12 mouse cellular contexts compared by ENCODE assay signal in genomic region chr2:152359616-152360015, GRCm38 (mm10). TPM values are rescaled to one million over a fixed set of nuclear protein-coding genes. Genes with fewer than 3 reads are reported as not detected.
DNase-seq lines count a peak whose midpoint lies in the region; ATAC-seq and TF ChIP-seq lines count a peak whose summit lies in the region.
"Had no signal": no experiment of that assay in that cellular context is flagged by ENCODE, and none has a peak within 500 bp of the region (broad histone marks: within the 10 kb centered on the region; RNA-seq: fewer than 3 reads in every experiment).

No protein-coding gene starts in this region.

- peak; percentile 91 for ATAC-seq in intestine, embryonic 16.5 days
- no peak for ATAC-seq in monocyte, adult 5-6 weeks (replicated peaks; ENCODE audit: insufficient number of reproducible peaks, low FRiP score, low TSS enrichment, poor library complexity, severe bottlenecking)

- intact Hi-C loops in heart, adult 2 months (cut with DNase I), result loop anchor here (1.0 to 5.0 kb wide), 2 partner anchors 15 to 67 kb away; partner anchors contain the start of genes Tbc1d20 and Trib3
- intact Hi-C loops in left cerebral cortex, postnatal 10 days (cut with DNase I), result loop anchor here (10.0 kb wide), 1 partner anchor 265 kb away; no protein-coding TSS in a partner anchor

- no peak for TF ChIP-seq POLR2A in heart, adult 2 months (IDR thresholded peaks at IDR 0.05; ENCODE audit: insufficient read depth, low read depth, low read length)

- WGBS in heart, adult 2 months, result 46% methylated on average over 5 of the region's 5 CpGs
- WGBS in intestine, embryonic 16.5 days, result 46% methylated on average over 5 of the region's 5 CpGs

- peak overlapping the region; percentile 65 for H3K27ac ChIP-seq in heart, adult 2 months
- H3K27ac ChIP-seq in intestine, embryonic 16.5 days (ENCODE audit: low read length), result peak overlapping the region; percentile 67

- TF ChIP-seq CTCF in heart, adult 2 months (IDR thresholded peaks at IDR 0.05), result no peak

- H3K4me3 ChIP-seq in heart, adult 2 months, result no peak overlapping the region
- H3K4me3 ChIP-seq in intestine, embryonic 16.5 days (ENCODE audit: low read length), result no peak overlapping the region
- H3K4me3 ChIP-seq: megakaryocyte, embryonic 14.5 days had no signal

- TF ChIP-seq EP300 in heart, adult 2 months (IDR thresholded peaks at IDR 0.05; ENCODE audit: insufficient read depth, low read depth, low read length), result peak; percentile 29; the same call in 1 of the 2 replicates

- H3K9ac ChIP-seq in heart, adult 2 months (ENCODE audit: low read depth, low read length), result no peak overlapping the region
- no peak overlapping the region for H3K9ac ChIP-seq in intestine, embryonic 16.5 days (ENCODE audit: low read depth, low read length)

- H3K36me3 ChIP-seq in heart, adult 2 months (ENCODE audit: control insufficient read depth, insufficient read depth, low read length), result no peaks in the 10 kb centered on the region
- no peaks in the 10 kb centered on the region for H3K36me3 ChIP-seq in intestine, embryonic 16.5 days (ENCODE audit: control insufficient read depth, insufficient read depth, low read length)

- H3K4me2 ChIP-seq in intestine, embryonic 16.5 days (ENCODE audit: low read depth, low read length), result 0 out of 2 replicates have a peak overlapping the region, but pooled peaks have one; percentile 15

- peak in 1 of 2 experiments; percentile 28 for DNase-seq in heart, adult 2 months
- DNase-seq in heart, postnatal 4 days, result no peak
- DNase-seq in CD4-positive, CD25-positive, alpha-beta regulatory T cell, adult 2 months (ENCODE audit: low read depth, low spot score), result peak; percentile 22
- DNase-seq in lung, postnatal 25 days (ENCODE audit: low spot score), result peak; percentile 22
- no peak for DNase-seq in frontal cortex, postnatal 14 days (ENCODE audit: low spot score in 2 of 2)
- no peak for DNase-seq in left cerebral cortex, postnatal 10 days (ENCODE audit: extremely low spot score in 1 of 2, low spot score in 2 of 2)
- DNase-seq: gastrocnemius, postnatal 14 days; left cerebral cortex, postnatal 4 days had no signal

- no peaks in the 10 kb centered on the region for H3K79me2 ChIP-seq in heart, adult 2 months (replicated peaks; ENCODE audit: control insufficient read depth, insufficient read depth, low read length)

- no peaks in the 10 kb centered on the region for H3K27me3 ChIP-seq in heart, adult 2 months (ENCODE audit: control insufficient read depth, insufficient read depth, low read length)
- no peaks in the 10 kb centered on the region for H3K27me3 ChIP-seq in intestine, embryonic 16.5 days (replicated peaks; ENCODE audit: control insufficient read depth, insufficient read depth, low read length)

- H3K4me1 ChIP-seq in heart, adult 2 months (ENCODE audit: control insufficient read depth, insufficient read depth, low read length), result peaks cover 20% of the 10 kb centered on the region
- peaks cover 13% of the 10 kb centered on the region; the same call in 1 of the 2 replicates for H3K4me1 ChIP-seq in intestine, embryonic 16.5 days (ENCODE audit: control insufficient read depth, insufficient read depth, low read length)

- H3K9me3 ChIP-seq in intestine, embryonic 16.5 days (ENCODE audit: control insufficient read depth, low read length), result no peaks in the 10 kb centered on the region

RNA-seq across cellular contexts. Expression of gene Trib3, which starts 15.8 kb away (rescaled TPM):
- total RNA-seq in heart, adult 2 months (2021), result 1 to 10 TPM; 2.4 to 3.6 TPM
- polyA plus RNA-seq in heart, adult 2 months (2012; rRNA removed), result 2.3 and 3.3 TPM in 2 replicates
- 1 to 10 TPM; 2.9 TPM for total RNA-seq in heart, postnatal 4 days (2021)
- polyA plus RNA-seq in intestine, embryonic 16.5 days (2015; fragmentation: Nextera tagmentation; extraction: Ambion mirVana), result 4.4 and 7.1 TPM in 2 replicates
- not detected in 3 replicates for total RNA-seq in monocyte, adult 5-6 weeks (2017)
- total RNA-seq in left cerebral cortex, postnatal 10 days (2021), result 1 to 10 TPM in 1 of 2 experiments, under 1 TPM in 1; 0.49 to 1.0 TPM

RNA-seq across cellular contexts. Expression of gene Nrsn2, which starts 16.8 kb away (rescaled TPM):
- not detected for total RNA-seq in heart, adult 2 months (2021)
- 0.31 TPM in 1 of 2 replicates, not detected in the other for polyA plus RNA-seq in heart, adult 2 months (2012; rRNA removed)
- total RNA-seq in heart, postnatal 4 days (2021), result not detected
- polyA plus RNA-seq in intestine, embryonic 16.5 days (2015; fragmentation: Nextera tagmentation; extraction: Ambion mirVana), result 2.5 and 2.7 TPM in 2 replicates
- not detected in 3 replicates for total RNA-seq in monocyte, adult 5-6 weeks (2017)
- 10 to 100 TPM; 37.5 to 53.4 TPM for total RNA-seq in left cerebral cortex, postnatal 10 days (2021)
- total RNA-seq: gastrocnemius, postnatal 14 days; neutrophil, adult 5-6 weeks had no signal

RNA-seq across cellular contexts. Expression of gene Rbck1, which starts 27.2 kb away (rescaled TPM):
- 10 to 100 TPM; 44.3 to 45.2 TPM for total RNA-seq in heart, adult 2 months (2021)
- polyA plus RNA-seq in heart, adult 2 months (2012; rRNA removed), result 107 and 128 TPM in 2 replicates
- 10 to 100 TPM; 70.5 to 75.6 TPM for total RNA-seq in heart, postnatal 4 days (2021)
- polyA plus RNA-seq in intestine, embryonic 16.5 days (2015; fragmentation: Nextera tagmentation; extraction: Ambion mirVana), result 82.5 and 83.2 TPM in 2 replicates
- 45.0 to 83.3 TPM (median 59.1 TPM) in 3 replicates for total RNA-seq in monocyte, adult 5-6 weeks (2017)
- total RNA-seq in left cerebral cortex, postnatal 10 days (2021), result 100 to 1,000 TPM; 106 to 107 TPM

RNA-seq across cellular contexts. Expression of gene Sox12, which starts 38.2 kb away (rescaled TPM):
- 1 to 10 TPM; 6.9 to 8.3 TPM for total RNA-seq in heart, adult 2 months (2021)
- polyA plus RNA-seq in heart, adult 2 months (2012; rRNA removed), result 7.6 and 8.8 TPM in 2 replicates
- 10 to 100 TPM; 42.3 to 42.6 TPM for total RNA-seq in heart, postnatal 4 days (2021)
- 3.5 and 3.6 TPM in 2 replicates for polyA plus RNA-seq in intestine, embryonic 16.5 days (2015; fragmentation: Nextera tagmentation; extraction: Ambion mirVana)
- 0.10 to 0.43 TPM in 2 of 3 replicates, not detected in the other for total RNA-seq in monocyte, adult 5-6 weeks (2017)
- total RNA-seq in left cerebral cortex, postnatal 10 days (2021), result 10 to 100 TPM; 35.3 to 38.0 TPM

RNA-seq across cellular contexts. Expression of gene Zcchc3, which starts 55.2 kb away (rescaled TPM):
- 1 to 10 TPM; 6.7 to 9.1 TPM for total RNA-seq in heart, adult 2 months (2021)
- 4.0 and 5.5 TPM in 2 replicates for polyA plus RNA-seq in heart, adult 2 months (2012; rRNA removed)
- total RNA-seq in heart, postnatal 4 days (2021), result 10 to 100 TPM; 24.9 to 27.4 TPM
- polyA plus RNA-seq in intestine, embryonic 16.5 days (2015; fragmentation: Nextera tagmentation; extraction: Ambion mirVana), result 20.7 and 21.2 TPM in 2 replicates
- total RNA-seq in monocyte, adult 5-6 weeks (2017), result 0.10 to 0.75 TPM in 2 of 3 replicates, not detected in the other
- 10 to 100 TPM; 10.6 to 10.9 TPM for total RNA-seq in left cerebral cortex, postnatal 10 days (2021)

Comparison
In these comparisons a context has a peak if more than half of its experiments do, and no peak if none do; other contexts are left out.
1. DNase-seq: peak in CD4-positive, CD25-positive, alpha-beta regulatory T cell, adult 2 months (single experiment) and lung, postnatal 25 days (single experiment); none in heart, postnatal 4 days (single experiment), frontal cortex, postnatal 14 days (0 of 2) and left cerebral cortex, postnatal 10 days (0 of 2).
2. RNA of gene Nrsn2, which starts 16.8 kb away (total RNA-seq): 37.5 to 53.4 TPM in left cerebral cortex, postnatal 10 days; not detected in heart, postnatal 4 days, not detected in heart, adult 2 months and not detected in monocyte, adult 5-6 weeks; every median in the first group is over 10 times any median in the second.